Mouse (Mus musculus): ENCODE data around the gene Mctp1.
"Not testable (repeated sequence)": the region's sequence is repeated elsewhere in the genome, so short reads cannot be mapped to it uniquely, and the experiment has no call there.

The Mctp1 gene

DNA sequence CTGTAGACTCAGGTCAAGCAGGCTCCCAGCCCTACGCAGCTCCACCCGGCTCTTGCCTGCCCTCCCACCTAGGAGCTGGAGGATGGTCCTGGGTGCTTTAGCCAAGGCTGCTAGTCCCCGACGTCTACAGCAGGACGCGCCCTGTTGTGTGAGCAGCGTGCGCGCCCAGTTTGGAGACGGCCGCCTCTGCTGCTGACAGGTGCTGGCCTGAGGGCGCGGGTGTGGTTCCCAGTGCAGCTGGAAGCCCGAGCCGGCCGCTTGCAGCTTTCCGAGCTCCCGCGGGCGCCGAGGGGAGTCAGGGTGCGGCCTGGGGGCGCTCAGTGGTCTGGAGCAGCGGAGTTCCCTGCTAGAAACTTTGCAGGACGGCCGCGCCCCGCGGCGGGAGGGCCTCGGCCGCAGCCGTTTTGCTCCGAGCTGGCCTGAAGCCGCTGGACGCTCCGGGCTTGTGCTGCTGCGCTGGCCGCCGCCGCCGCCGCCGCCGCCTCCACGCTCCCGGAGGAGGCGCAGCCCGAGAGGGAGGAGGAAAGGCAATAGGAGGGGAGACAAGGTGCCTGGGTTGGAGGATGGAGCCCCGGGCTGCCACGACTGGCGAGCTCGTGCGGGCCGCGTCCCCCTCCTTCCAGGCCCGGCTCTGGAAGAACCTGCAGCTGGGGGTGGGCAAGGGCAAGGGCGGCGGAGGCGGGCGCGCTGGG, at the start of gene Mctp1:
Gene Mctp1 (plus strand): TSS at position 564 of the 692 bp plus-strand sequence.
- peak; percentile 6 for DNase-seq (ENCODE audit: extremely low read depth, insufficient read length, low spot score)

DNA sequence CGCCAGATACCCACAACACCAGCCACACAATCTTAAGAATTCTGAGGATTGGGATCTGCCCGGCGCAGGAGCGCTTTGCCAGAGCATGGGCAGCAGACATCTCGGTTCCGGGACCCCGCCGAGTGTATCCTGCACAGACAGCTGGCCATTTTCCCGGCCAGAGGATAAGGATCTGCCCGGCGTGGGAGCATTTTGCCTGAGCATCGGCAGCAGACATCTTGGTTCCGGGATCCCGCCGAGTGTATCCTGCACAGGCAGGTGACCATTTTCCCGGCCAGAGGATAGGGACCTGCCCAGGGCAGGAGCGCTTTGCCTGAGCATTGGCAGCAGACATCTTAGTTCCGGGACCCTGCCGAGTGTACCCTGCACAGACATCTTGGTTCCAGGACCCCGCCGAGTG, 38.4 kb upstream of the Mctp1 start:
- not testable (repeated sequence) for DNase-seq (ENCODE audit: extremely low read depth, insufficient read length, low spot score)

DNA sequence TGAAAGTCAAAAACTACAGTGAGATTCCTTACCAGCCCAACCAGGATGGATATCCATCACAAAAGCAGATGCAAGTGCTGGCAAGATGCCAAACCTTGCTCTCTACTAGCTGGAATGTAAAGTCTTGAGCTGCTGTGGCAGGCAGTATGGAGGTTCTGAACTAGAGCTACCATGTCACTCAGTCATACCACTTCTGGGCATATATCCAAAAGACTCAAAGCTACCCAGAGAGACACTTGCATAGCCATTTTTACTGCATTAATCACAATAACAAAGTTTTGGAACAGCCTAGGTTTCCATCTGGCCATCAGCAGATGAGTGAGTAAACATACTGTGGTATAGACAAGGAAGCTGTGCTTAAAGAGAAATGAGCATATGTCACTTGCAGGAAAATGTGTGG, 25.6 kb upstream of the Mctp1 start:
- DNase-seq (ENCODE audit: extremely low read depth, insufficient read length, low spot score): peak; percentile 15

DNA sequence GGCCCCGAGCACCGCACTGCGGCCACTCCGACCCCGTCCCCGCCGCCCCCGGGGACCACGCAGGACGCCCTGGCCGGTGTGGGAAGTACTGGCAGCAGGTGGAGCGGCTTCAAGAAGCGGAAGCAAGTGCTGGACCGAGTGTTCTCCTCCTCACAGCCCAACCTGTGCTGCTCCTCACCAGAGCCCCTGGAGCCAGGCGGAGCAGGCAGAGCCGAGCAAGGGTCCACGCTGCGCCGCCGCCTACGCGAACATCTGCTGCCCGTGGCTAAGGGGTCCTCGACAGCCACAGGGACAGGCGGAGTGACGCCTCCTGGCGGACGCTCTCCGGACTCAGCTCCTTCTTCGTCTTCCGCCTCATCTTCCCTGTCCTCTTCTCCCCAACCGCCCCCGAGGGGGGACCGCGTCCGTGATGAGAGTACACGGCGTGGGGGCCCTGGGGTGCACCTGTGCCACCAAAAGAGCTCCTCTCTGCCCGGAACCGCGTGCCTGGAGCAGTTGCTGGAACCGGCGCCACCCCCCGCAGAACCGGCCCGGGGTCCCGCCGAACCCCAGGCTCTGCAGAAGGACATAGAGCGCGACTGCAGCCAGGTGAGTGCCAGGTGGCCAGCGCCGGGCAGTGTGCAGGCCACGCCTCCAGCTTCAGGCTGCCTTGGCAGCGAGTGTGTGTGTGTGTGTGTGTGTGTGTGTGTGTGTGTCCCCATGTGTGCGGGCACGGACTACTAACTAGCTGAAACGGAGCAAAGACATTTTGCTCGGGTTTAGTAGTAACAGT, 515 bp downstream of the Mctp1 start:
- peak; percentile 4 for DNase-seq (ENCODE audit: extremely low read depth, insufficient read length, low spot score)

DNA sequence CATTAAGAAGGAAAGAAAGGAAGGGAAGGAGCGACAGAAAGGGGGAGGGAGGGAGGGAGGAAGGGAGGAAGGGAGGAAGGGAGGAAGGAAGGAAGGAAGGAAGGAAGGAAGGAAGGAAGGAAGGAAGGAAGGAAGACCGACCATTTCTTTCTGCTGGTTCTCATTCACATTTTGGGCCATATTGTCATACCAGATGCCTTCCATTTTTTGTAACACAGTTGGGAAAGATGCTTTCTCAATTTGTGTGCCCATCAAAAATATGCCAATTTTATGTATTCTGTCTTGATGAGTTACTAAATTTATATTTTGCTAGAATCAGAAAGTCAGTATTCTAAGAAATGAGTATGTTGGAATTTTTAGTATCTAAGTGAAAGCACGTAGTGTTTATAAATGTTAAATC, 4.3 kb downstream of the Mctp1 start:
- no peak for DNase-seq (ENCODE audit: extremely low read depth, insufficient read length, low spot score)

DNA sequence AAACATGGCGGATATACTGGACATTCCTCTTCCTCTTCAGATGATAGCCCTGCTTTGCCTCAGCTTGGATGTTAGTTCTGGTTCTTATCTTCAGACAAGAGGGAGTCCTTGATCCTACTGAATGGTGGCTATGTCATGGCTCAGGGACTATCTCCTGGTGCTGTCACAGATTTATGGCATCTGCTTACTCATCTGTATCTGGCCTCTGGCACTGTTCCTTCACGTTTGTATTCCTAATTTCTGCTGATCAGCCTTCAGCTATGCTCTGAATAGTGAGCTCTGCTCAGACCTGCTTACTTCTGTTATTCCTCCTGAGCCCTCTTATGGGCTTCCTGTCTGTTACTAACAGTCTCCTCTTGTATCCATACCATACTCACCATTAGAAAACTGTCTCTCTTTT, 7.6 kb downstream of the Mctp1 start:
- DNase-seq (ENCODE audit: extremely low read depth, insufficient read length, low spot score): no peak

DNA sequence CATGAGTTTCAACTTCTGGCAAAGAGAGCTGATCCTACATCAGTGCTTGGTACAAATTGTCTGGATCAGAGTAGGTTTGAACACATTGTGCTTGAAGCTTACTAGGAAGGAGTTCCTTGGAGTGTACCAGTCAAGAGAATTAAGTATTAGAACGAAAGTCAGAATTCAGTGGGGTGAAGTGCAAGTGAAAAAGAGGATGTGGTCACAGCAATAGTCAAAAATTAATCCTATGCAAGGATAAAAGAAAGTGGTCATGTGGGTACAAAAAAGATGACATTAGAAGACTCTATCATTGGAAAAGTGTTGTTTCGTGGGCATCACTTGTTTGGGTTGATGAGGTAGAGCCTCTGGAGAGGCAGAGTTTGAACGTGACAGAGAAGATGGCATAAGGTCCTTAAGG, 8.8 kb downstream of the Mctp1 start:
- no peak for DNase-seq (ENCODE audit: extremely low read depth, insufficient read length, low spot score)

DNA sequence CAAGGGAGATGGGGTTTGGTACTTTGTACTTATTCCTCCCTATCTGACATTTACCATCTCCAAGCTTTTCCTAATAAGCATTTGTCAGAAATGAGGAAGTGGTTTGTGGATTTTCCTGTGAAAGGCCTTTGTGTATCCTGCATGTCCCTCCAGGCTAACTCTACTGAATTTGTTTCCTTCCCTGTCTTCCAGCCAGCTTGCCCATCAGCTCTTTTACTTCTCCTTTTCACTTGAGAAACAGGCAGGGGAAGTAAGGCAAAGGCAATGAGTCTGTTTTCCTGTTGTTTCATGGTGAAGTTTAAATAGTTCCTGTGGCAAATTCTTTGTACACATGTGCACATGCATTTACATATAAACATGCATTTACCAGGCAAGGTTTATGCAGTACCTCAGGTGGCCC, 11.6 kb downstream of the Mctp1 start:
- no peak for DNase-seq (ENCODE audit: extremely low read depth, insufficient read length, low spot score)

DNA sequence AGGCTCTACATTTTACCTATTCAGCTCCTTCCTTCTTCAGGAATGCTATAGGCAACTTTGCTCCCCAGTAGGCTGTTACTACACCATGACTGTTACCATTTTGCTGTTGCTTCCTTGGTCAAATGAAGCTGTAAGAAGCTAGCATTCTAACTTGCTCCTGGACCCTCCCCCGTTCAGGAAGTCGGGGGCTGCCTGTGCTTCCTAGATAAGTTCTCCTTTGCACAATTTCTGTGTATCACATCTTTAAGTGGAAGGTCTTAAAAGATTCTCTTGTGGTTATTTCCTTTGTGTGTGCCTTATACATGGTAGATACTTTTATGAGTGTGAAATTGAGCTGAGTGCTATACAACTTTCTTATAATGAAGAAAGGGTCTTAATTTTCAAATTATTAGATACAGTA, 25.0 kb downstream of the Mctp1 start:
- no peak for DNase-seq (ENCODE audit: extremely low read depth, insufficient read length, low spot score)

DNA sequence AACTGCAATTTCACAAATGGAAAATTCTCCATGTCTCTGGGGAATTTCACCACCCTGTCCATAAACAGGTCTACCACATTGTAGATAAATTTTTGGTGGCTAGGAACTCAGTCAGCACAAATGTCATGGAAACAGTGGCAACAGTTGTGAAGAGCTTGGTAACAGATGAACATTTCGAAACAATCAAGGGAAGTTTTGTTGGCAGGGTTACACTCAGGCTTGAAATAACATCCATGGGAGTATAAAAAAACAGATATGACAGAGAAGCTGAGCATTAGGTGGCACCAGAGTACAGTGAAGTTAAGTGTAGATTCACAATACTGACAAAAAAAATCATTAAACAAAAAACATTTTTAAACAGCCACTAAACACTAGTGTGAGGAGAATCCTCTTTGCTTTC, 26.3 kb downstream of the Mctp1 start:
- DNase-seq (ENCODE audit: extremely low read depth, insufficient read length, low spot score): no peak

DNA sequence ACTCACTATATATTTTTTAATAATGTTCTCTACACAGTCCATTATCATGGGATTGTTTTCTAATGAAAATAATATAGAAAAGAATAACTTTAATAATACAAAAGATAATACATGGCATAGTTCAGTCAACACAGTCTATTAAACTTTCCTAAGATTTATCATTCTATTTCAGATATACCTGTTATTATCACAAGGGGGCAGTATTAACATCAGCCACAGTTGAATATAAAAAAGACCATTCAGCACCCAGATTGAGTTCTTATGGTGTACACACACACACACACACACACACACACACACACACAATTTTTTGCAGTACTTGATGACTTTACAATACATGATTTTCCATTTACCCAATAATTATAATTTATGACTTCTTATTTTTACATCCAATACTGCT, 31.0 kb downstream of the Mctp1 start:
- no peak for DNase-seq (ENCODE audit: extremely low read depth, insufficient read length, low spot score)

DNA sequence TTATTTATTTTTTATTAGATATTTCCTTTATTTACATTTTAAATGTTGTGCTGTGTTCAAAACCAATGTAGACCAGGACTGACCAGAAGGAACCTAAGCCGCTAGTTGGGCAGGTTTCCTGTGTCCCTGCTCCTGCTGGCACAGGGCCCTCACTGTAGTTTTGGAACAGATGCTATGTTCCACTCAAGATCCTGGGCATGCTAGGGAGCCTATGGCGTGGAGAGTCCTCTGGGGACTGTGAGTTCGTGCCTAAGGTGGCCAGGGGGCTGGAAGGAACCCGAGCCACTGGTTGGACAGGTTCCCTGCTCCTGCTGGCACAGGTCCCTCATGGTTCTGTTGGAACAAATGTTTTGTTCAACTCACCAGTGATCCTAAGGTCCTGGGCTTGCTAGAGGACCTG, 35.8 kb downstream of the Mctp1 start:
- no peak for DNase-seq (ENCODE audit: extremely low read depth, insufficient read length, low spot score)

DNA sequence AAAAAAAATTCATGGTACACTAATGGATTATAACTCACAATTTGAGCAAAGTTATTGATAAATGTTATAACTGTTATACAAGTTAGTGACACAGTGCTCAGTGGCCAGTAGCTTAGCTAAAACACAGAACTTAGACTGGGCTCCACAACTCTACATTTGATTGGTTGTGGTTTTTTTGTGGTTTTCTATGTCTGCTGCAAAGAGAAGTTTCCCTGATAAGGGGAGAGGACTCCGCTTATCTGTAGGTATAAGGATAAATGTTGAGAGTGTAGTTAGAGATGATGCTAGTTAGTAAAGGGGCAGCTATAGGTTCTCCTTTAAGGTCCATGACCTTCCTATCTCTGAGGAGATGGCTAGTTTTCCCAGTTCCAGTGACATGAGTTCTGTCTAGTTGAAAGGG, 36.7 kb downstream of the Mctp1 start:
- DNase-seq (ENCODE audit: extremely low read depth, insufficient read length, low spot score): no peak

DNA sequence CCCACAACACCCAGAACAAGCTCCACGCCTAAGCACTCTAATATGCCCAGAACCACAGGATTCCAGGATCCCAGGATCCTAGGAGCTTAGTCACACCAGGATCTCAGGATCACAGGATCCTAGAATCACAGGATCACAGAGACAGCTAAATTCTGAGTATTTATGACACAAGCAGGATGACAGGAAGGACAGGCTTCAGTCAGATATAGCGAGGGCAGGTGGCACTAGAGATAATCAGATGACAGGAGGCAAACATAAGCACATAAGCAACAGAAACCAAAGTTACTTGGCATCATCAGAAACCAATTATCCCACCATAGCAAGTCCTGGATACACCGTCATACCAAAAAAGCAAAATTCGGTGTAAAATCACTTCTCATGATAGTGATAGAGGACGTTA, 37.8 kb downstream of the Mctp1 start:
- no peak for DNase-seq (ENCODE audit: extremely low read depth, insufficient read length, low spot score)

DNA sequence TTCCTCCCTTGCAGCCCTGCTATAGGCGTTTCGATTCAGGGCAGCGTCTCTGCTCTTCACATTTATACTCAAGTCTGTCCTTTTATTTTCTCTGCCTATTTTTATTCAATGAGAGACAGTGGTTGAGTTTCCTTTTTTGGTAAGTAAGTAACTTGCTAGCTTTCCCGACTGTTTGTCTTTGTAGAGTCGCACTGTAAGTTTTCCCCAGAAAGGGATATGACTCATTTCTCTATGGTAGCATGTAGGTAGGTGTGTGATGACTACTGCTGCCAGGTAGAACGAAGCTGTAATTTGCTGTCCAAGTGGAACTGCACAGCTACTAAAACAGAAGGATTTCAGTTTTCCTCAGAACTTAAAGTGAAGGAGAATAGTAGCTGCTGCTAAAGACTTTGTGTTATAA, 45.1 kb downstream of the Mctp1 start:
- no peak for DNase-seq (ENCODE audit: extremely low read depth, insufficient read length, low spot score)

DNA sequence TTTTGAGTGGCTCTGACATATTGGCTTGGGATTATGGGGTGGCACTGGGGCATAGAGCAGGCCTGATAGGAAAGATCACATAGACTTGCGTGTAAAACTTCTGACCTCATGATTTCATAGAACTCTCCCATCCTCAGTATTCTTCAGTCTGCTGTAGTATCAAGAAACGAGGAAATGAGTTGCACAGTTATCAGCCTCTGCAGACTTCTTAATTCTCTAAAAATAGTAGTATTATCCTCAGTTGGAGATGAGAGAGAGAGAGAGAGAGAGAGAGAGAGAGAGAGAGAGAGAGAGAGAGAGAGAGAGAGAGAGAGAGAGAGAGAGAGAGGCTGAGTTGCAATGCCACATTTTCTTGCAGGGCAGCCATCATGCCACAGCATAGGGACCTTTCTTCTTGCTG, 45.6 kb downstream of the Mctp1 start:
- DNase-seq (ENCODE audit: extremely low read depth, insufficient read length, low spot score): no peak

DNA sequence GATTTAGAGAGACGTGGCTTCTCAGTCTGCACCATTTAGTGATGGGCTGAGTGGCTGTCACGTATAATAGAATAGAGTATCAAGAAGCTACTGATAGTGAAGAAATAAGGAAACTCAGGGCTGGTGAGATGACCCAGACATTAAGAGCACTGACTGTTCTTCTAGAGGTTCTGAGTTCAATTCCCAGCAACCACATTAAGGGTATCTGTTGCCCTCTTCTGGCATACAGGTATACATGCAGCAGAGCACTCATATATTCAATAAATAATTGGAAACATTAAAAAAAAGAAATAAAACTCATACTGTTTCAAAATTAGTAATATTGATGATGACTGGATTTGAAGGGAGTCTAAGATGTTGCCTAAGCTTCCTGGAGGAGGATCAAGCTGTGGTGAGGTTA, 47.6 kb downstream of the Mctp1 start:
- DNase-seq (ENCODE audit: extremely low read depth, insufficient read length, low spot score): no peak

DNA sequence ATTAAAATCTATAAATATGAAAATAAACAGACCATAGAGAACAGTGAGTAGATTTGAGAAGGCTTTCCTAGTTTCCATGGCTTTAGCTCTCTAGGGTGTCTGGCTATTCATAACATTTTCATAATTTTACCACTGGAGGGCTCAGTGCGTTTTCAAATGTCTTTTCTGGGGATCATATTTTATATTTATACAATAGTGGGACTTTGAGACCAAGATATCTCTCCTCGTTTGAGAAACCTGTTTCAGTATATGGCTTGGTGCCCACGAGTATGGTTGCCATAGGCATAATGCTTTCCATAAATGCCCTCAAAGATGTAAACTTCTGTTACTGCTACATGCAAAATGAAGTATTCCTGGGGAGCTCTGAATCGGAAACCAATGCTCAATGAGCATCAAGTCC, 49.1 kb downstream of the Mctp1 start:
- DNase-seq (ENCODE audit: extremely low read depth, insufficient read length, low spot score): no peak

DNA sequence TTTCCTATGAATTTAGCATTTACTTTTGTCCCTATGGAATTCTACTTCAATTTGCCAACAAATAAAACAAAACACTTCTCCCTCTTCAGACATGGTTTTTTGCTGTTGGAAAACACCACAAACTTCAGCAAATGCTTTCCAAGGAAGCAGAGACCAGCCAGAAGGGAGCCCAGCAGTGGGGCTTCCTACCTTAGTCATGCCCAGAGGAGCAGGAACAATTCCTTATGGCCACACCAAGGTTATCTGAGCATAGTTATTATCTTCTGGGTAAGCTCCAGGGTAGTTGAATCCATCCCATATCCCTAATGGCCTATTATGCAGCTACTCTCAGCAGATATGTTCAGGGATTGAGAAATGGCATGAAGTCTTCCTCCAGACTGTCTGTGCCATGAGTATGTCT, 52.1 kb downstream of the Mctp1 start:
- no peak for DNase-seq (ENCODE audit: extremely low read depth, insufficient read length, low spot score)

DNA sequence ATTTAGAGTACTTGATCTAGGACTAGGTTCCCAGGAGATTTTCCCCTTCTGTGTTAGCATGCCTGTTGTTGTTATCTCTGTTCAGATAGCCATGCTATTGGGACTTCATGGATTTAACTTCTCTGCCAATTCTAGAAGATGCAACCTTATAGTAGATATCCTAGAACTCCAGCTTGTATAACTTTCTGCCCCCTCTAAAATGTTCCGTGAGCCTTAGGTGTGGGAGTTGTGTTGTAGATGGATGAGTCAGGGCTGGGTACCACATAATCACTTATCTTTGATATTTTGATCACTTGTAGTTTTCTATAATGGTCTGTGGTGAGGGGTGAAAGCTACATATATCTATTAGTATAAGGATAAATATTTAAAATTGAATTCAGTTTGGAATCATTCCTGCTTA, 54.4 kb downstream of the Mctp1 start:
- no peak for DNase-seq (ENCODE audit: extremely low read depth, insufficient read length, low spot score)

DNA sequence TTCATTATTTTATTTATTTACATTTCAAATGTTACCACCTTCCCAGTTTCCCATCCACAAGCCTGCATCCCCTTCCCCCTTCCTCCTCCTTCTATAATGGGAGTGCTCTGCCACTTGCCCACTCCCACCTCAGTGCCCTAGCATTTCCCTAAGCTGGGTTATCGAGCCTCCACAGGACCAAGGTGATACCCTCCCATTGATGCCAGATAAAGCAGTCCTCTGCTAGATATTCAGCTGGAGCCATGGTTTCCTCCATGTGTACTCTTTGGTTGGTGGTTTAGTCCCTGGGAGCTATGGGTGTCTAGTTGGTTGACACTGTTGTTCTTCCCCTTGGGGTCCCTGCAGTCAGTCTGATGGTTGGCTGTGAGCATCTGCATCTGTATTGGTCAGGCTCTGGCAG, 61.7 kb downstream of the Mctp1 start:
- DNase-seq (ENCODE audit: extremely low read depth, insufficient read length, low spot score): no peak

DNA sequence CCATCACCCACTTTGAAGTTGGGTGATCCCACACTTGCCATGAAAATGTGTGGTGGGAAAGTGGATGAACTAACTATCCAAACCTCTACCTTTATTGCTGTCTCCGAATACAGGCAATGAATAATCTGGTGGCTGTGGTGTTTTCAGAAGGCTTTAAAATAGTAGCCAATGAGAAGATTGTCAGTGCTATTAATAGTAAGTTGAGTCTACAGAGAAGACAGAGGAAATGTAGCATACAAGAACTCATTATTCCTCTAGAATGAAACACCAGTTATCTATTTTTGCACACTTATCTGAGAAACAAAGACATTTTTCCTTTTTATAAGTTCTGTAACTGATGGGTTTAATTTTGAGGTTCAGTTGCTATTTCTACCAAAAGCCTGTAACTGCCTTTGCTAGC, 63.2 kb downstream of the Mctp1 start:
- DNase-seq (ENCODE audit: extremely low read depth, insufficient read length, low spot score): no peak

Measured in 3134 (cell line).